Mouse (Mus musculus) forebrain, embryonic 10.5 days (tissue): ENCODE measurements at regions not wholly inside any gene's neighbourhood (a gene's known extent, or its start where the extent isn't known, plus 50 kb on each side); places are given as distances from the start of the nearest gene placed in this dataset.

Experiments
- DNase-seq: peaks from one replicate; pipeline ENCODE4 v3.0.0-alpha.2; 2017; ENCODE audit warnings: low spot score; ENCODE audit errors: extremely low spot score
- H3K27ac ChIP-seq: fragments of 300-500 bp; sonication (generic); 2 replicates; pipeline ENCODE4 v1.5.1; 2016; ENCODE audit warnings: mild to moderate bottlenecking
- H3K27me3 ChIP-seq: fragments of 300-500 bp; sonication (generic); 2 replicates; pipeline ENCODE4 v1.6.1; 2016; ENCODE audit warnings: mild to moderate bottlenecking; ENCODE audit not compliant: poor library complexity, severe bottlenecking
- H3K36me3 ChIP-seq: fragments of 300-500 bp; sonication (generic); replicated peaks from 2 replicates; pipeline ENCODE4 v1.6.1; 2016; ENCODE audit warnings: mild to moderate bottlenecking, moderate library complexity
- H3K4me1 ChIP-seq: fragments of 300-500 bp; sonication (generic); 2 replicates; pipeline ENCODE4 v1.6.1; 2016
- H3K4me3 ChIP-seq: fragments of 300-500 bp; sonication (generic); 2 replicates; pipeline ENCODE4 v1.5.1; 2016; ENCODE audit warnings: mild to moderate bottlenecking, moderate library complexity
- H3K9me3 ChIP-seq: fragments of 300-500 bp; sonication (generic); 2 replicates; pipeline ENCODE4 v1.6.1; 2016; ENCODE audit warnings: mild to moderate bottlenecking, moderate library complexity
- WGBS: fragments of 180-500 bp; shearing (Covaris S2); methylation state at CpG from one replicate; pipeline ENCODE4 v1.1.7; 2016; 5-methylcytosine and 5-hydroxymethylcytosine counted together

- WGBS = 91% methylated on average over 3 of the region's 3 CpGs
Measured at GRCm38 (mm10) chr3:15198086-15198485, 134.0 kb downstream of the Gm9733 start.

GRCm38 (mm10) chr3:15200309-15200708 is 131.8 kb downstream of the Gm9733 start:
- Histone ChIP-seq H3K36me3 (no peaks in the 10 kb centered on the region), H3K27ac (no peak overlapping the region), H3K9me3 (no peaks in the 10 kb centered on the region), H3K4me3 (no peak overlapping the region), H3K27me3 (no peaks in the 10 kb centered on the region), H3K4me1 (peaks cover 23% of the 10 kb centered on the region)
- no peak for DNase-seq
- WGBS = 42% methylated on average over 1 of the region's 1 CpGs

More at GRCm38 (mm10) chr3:15198086-15198485, 134.0 kb downstream of the Gm9733 start:
- no peaks in the 10 kb centered on the region for H3K36me3 ChIP-seq
- H3K27ac ChIP-seq = no peak overlapping the region
- H3K9me3 ChIP-seq = no peaks in the 10 kb centered on the region
- peaks cover 19% of the 10 kb centered on the region for H3K4me1 ChIP-seq
- no peak overlapping the region for H3K4me3 ChIP-seq
- DNase-seq = no peak
- no peaks in the 10 kb centered on the region for H3K27me3 ChIP-seq

GRCm38 (mm10) chr3:15200990-15201389 is 131.1 kb downstream of the Gm9733 start:
- Histone ChIP-seq H3K4me3 (no peak overlapping the region), H3K27ac (no peak overlapping the region), H3K4me1 (peaks cover 30% of the 10 kb centered on the region), H3K36me3 (no peaks in the 10 kb centered on the region), H3K9me3 (no peaks in the 10 kb centered on the region), H3K27me3 (no peaks in the 10 kb centered on the region)
- DNase-seq = no peak

- Histone ChIP-seq H3K9me3 (no peaks in the 10 kb centered on the region), H3K27ac (no peak overlapping the region), H3K36me3 (no peaks in the 10 kb centered on the region), H3K4me1 (peaks cover 38% of the 10 kb centered on the region), H3K27me3 (no peaks in the 10 kb centered on the region), H3K4me3 (no peak overlapping the region)
- DNase-seq = no peak
- 89% methylated on average over 7 of the region's 7 CpGs for WGBS
Measured at GRCm38 (mm10) chr3:15202760-15203159, 129.3 kb downstream of the Gm9733 start.

GRCm38 (mm10) chr3:15205266-15206229 is 126.6 kb downstream of the Gm9733 start:
- Histone ChIP-seq H3K4me3 (no peak overlapping the region), H3K27ac (0 out of 2 replicates have a peak overlapping the region, but pooled peaks have one; percentile 2), H3K4me1 (peaks cover 18% of the 10 kb centered on the region; the same call in 1 of the 2 replicates), H3K36me3 (no peaks in the 10 kb centered on the region), H3K27me3 (no peaks in the 10 kb centered on the region), H3K9me3 (no peaks in the 10 kb centered on the region)
- DNase-seq = peak; percentile 61
- WGBS = 34% methylated on average over 6 of the region's 6 CpGs

GRCm38 (mm10) chr3:15212357-15212756 is 119.7 kb downstream of the Gm9733 start:
- H3K4me3 ChIP-seq = no peak overlapping the region
- no peaks in the 10 kb centered on the region for H3K4me1 ChIP-seq
- no peak overlapping the region for H3K27ac ChIP-seq
- 90% methylated on average over 3 of the region's 3 CpGs for WGBS
- no peak for DNase-seq
- H3K36me3 ChIP-seq = no peaks in the 10 kb centered on the region
- no peaks in the 10 kb centered on the region for H3K27me3 ChIP-seq
- no peaks in the 10 kb centered on the region for H3K9me3 ChIP-seq

GRCm38 (mm10) chr3:15217591-15217990 is 114.5 kb downstream of the Gm9733 start:
- Histone ChIP-seq H3K4me1 (no peaks in the 10 kb centered on the region), H3K36me3 (no peaks in the 10 kb centered on the region), H3K9me3 (no peaks in the 10 kb centered on the region), H3K27me3 (no peaks in the 10 kb centered on the region), H3K27ac (no peak overlapping the region), H3K4me3 (no peak overlapping the region)
- no peak for DNase-seq

GRCm38 (mm10) chr3:15219275-15219674 is 112.8 kb downstream of the Gm9733 start:
- no peaks in the 10 kb centered on the region for H3K4me1 ChIP-seq
- H3K9me3 ChIP-seq = no peaks in the 10 kb centered on the region
- WGBS = 93% methylated on average over 2 of the region's 2 CpGs
- H3K27ac ChIP-seq = no peak overlapping the region
- no peaks in the 10 kb centered on the region for H3K36me3 ChIP-seq
- no peaks in the 10 kb centered on the region for H3K27me3 ChIP-seq
- H3K4me3 ChIP-seq = no peak overlapping the region
- DNase-seq = no peak

GRCm38 (mm10) chr3:15223266-15223665 is 108.8 kb downstream of the Gm9733 start:
- H3K9me3 ChIP-seq = no peaks in the 10 kb centered on the region
- H3K27me3 ChIP-seq = no peaks in the 10 kb centered on the region
- no peak overlapping the region for H3K4me3 ChIP-seq
- no peaks in the 10 kb centered on the region for H3K36me3 ChIP-seq
- no peaks in the 10 kb centered on the region for H3K4me1 ChIP-seq
- DNase-seq = no peak
- no peak overlapping the region for H3K27ac ChIP-seq
- 92% methylated on average over 6 of the region's 6 CpGs for WGBS

- no peak for DNase-seq
- 75% methylated on average over 1 of the region's 1 CpGs for WGBS
- H3K27ac ChIP-seq = no peak overlapping the region
- H3K36me3 ChIP-seq = no peaks in the 10 kb centered on the region
- no peaks in the 10 kb centered on the region for H3K9me3 ChIP-seq
- no peaks in the 10 kb centered on the region for H3K27me3 ChIP-seq
- no peak overlapping the region for H3K4me3 ChIP-seq
- H3K4me1 ChIP-seq = no peaks in the 10 kb centered on the region
Measured at GRCm38 (mm10) chr3:15224452-15224851, 107.7 kb downstream of the Gm9733 start.

GRCm38 (mm10) chr3:15228641-15229040 is 103.5 kb downstream of the Gm9733 start:
- H3K27me3 ChIP-seq = no peaks in the 10 kb centered on the region
- DNase-seq = no peak
- 0 out of 2 replicates have a peak, but pooled peaks cover 14% of the 10 kb centered on the region for H3K4me1 ChIP-seq
- H3K9me3 ChIP-seq = no peaks in the 10 kb centered on the region
- WGBS = 94% methylated on average over 2 of the region's 2 CpGs
- no peak overlapping the region for H3K27ac ChIP-seq
- no peak overlapping the region for H3K4me3 ChIP-seq
- H3K36me3 ChIP-seq = no peaks in the 10 kb centered on the region

- H3K4me1 ChIP-seq = 0 out of 2 replicates have a peak, but pooled peaks cover 14% of the 10 kb centered on the region
- no peak for DNase-seq
- no peak overlapping the region for H3K27ac ChIP-seq
- no peaks in the 10 kb centered on the region for H3K36me3 ChIP-seq
- no peaks in the 10 kb centered on the region for H3K9me3 ChIP-seq
- H3K27me3 ChIP-seq = no peaks in the 10 kb centered on the region
- H3K4me3 ChIP-seq = no peak overlapping the region
- 61% methylated on average over 6 of the region's 6 CpGs for WGBS
Measured at GRCm38 (mm10) chr3:15230204-15230603, 101.9 kb downstream of the Gm9733 start.

- H3K27ac ChIP-seq = no peak overlapping the region
- H3K27me3 ChIP-seq = no peaks in the 10 kb centered on the region
- DNase-seq = no peak
- 68% methylated on average over 3 of the region's 3 CpGs for WGBS
- no peaks in the 10 kb centered on the region for H3K36me3 ChIP-seq
- H3K4me3 ChIP-seq = no peak overlapping the region
- 0 out of 2 replicates have a peak, but pooled peaks cover 14% of the 10 kb centered on the region for H3K4me1 ChIP-seq
- no peaks in the 10 kb centered on the region for H3K9me3 ChIP-seq
Measured at GRCm38 (mm10) chr3:15231433-15231832, 100.7 kb downstream of the Gm9733 start.
